Mouse (Mus musculus) liver, embryonic 14.5 days (tissue): Measurements from ENCODE around the gene P2ry2. TPM values are rescaled to one million over a fixed set of nuclear protein-coding genes. Genes with fewer than 3 reads are reported as not detected.

ENCODE experiments used
- ATAC-seq: fragments of 200-750 bp; cut with Nextera tagmentation; 2 replicates; pipeline ENCODE4 v1.8.0; 2017; ENCODE audit warnings: moderate number of reproducible peaks, mild to moderate bottlenecking, moderate library complexity; ENCODE audit not compliant: insufficient read depth
- DNase-seq, 3 experiments: peaks; one replicate each; pipeline ENCODE4 v3.0.0-alpha.2; 2012 to 2013; ENCODE audit warnings: low read depth in 3 of 3, low spot score in 3 of 3
- H3K27ac ChIP-seq: fragments of 300-500 bp; sonication (generic); 2 replicates; pipeline ENCODE4 v1.5.1; 2014; ENCODE audit warnings: moderate library complexity, mild to moderate bottlenecking, control low read depth, inconsistent platforms
- H3K27me3 ChIP-seq: fragments of 300-500 bp; sonication (generic); 2 replicates; pipeline ENCODE4 v1.6.1; 2014; ENCODE audit warnings: mild to moderate bottlenecking, low read length, moderate library complexity; ENCODE audit not compliant: control insufficient read depth, insufficient read depth
- H3K36me3 ChIP-seq: fragments of 300-500 bp; sonication (generic); replicated peaks from 2 replicates; pipeline ENCODE4 v1.6.1; 2014; ENCODE audit warnings: low read depth; ENCODE audit not compliant: control insufficient read depth, insufficient read depth
- H3K4me1 ChIP-seq, 2 experiments: fragments of 200-500 bp in 1 of 2; fragments of 300-500 bp in 1 of 2; sonication (generic) in 1 of 2; replicated peaks; 2 replicates each; pipeline ENCODE4 v1.6.1; 2012 to 2014; ENCODE audit warnings: antibody characterized with exemption in 1 of 2, inconsistent platforms in 1 of 2, low read length in 1 of 2; ENCODE audit not compliant: control insufficient read depth in 2 of 2, insufficient read depth in 2 of 2
- H3K4me2 ChIP-seq: fragments of 300-500 bp; sonication (generic); 2 replicates; pipeline ENCODE4 v1.6.1; 2014; ENCODE audit warnings: low read depth, mild to moderate bottlenecking, control low read depth, moderate library complexity
- H3K4me3 ChIP-seq, 2 experiments: fragments of 200-500 bp in 1 of 2; fragments of 300-500 bp in 1 of 2; sonication (generic) in 1 of 2; 2 replicates each; pipeline ENCODE4 v1.5.1; 2012 to 2014; ENCODE audit warnings: low read depth in 2 of 2, low read length in 2 of 2, mild to moderate bottlenecking in 2 of 2, control low read depth in 1 of 2, inconsistent platforms in 1 of 2, moderate library complexity in 1 of 2; ENCODE audit not compliant: insufficient read depth in 1 of 2
- H3K9ac ChIP-seq: fragments of 300-500 bp; sonication (generic); replicated peaks from 2 replicates; pipeline ENCODE4 v1.6.1; 2014; ENCODE audit warnings: mild to moderate bottlenecking, control low read depth, moderate library complexity
- H3K9me3 ChIP-seq: fragments of 300-500 bp; sonication (generic); 2 replicates; pipeline ENCODE4 v1.6.1; 2016; ENCODE audit warnings: low read length, mixed read lengths; ENCODE audit not compliant: control insufficient read depth
- CTCF ChIP-seq: IDR thresholded peaks from 2 replicates; pipeline ENCODE4 v1.5.1; 2016; ENCODE audit warnings: antibody characterized with exemption, low read depth, control low read depth
- EP300 ChIP-seq: IDR thresholded peaks from 2 replicates; pipeline ENCODE4 v1.6.1; 2016; ENCODE audit warnings: antibody characterized with exemption, low read depth
- WGBS: fragments of 180-500 bp; shearing (Covaris S2); extraction: QIAGEN DNeasy Blood & Tissue Kit; methylation state at CpG from one replicate; pipeline ENCODE4 v1.1.7; 2014; ENCODE audit not compliant: insufficient replicate concordance; 5-methylcytosine and 5-hydroxymethylcytosine counted together
- polyA plus RNA-seq, 2 experiments: library from polyadenylated mRNA; depleted of rRNA in 1 of 2; stranded (reverse) in 1 of 2; unstranded in 1 of 2; fragments of >200 nt; fragmentation: Nextera tagmentation in 1 of 2; extraction: Ambion mirVana in 1 of 2; gene quantifications; 2 replicates each; pipeline versions ENCODE4 v1.2.1 to v1.2.3; 2012 to 2014

Gene P2ry2
- polyA plus RNA-seq, 2 experiments, result 0.47 to 0.67 TPM

DNA sequence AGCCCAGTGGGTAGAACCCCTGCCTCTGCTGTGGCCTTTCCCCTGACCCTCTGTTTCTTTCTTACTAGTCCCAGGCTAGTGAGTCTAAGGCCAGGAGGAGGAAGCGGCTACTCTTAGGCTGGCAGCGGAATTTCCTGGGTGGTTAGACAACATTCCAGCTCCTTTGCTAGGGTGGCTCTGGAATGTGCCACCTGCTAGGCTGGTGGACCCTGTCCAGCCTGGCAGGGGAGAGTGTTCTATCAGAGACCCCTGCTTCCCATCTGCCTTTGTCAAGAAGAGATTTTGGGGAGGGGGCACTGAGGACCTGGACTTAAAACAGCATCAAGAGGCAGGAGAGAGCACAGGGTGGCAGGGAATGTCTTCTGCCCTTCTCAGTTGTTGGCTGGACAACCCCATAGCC lies 6.5 kb downstream of the P2ry2 start:
- H3K4me3 ChIP-seq, result no peak overlapping the region
- ATAC-seq (no peak), DNase-seq (no peak)
- TF ChIP-seq EP300 (no peak), CTCF (no peak)
- H3K36me3 ChIP-seq, result no peaks in the 10 kb centered on the region
- H3K27me3 ChIP-seq, result no peaks in the 10 kb centered on the region; the same call in 1 of the 2 replicates
- no peak overlapping the region for H3K4me2 ChIP-seq
- peaks cover 0 to 5% of the 10 kb centered on the region in 2 experiments; a peak in 2 of 4 replicates for H3K4me1 ChIP-seq
- no peak overlapping the region for H3K9ac ChIP-seq
- H3K9me3 ChIP-seq, result no peaks in the 10 kb centered on the region
- WGBS, result 70% methylated on average over 2 of the region's 2 CpGs
- no peak overlapping the region for H3K27ac ChIP-seq

DNA sequence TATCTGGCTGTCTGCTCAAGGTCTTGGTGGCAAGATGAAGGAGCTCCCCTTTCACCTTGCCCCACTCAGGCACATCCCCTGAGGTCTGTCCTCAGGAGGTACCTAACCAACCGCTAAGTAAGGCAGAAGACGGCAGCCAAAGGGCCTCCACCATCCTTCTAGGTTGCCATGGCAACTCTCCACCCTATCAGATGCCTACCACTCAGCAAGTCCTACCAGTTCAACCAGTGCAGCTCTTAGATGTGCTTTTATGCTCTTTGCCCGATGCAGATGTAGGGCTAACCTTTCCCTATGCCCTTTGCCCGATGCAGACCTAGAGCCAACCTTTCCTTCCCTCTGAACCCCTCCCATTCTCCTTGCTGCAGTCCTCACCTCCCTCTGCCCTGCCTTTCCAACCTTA lies 7.5 kb downstream of the P2ry2 start:
- peaks cover 0 to 5% of the 10 kb centered on the region in 2 experiments; a peak in 2 of 4 replicates for H3K4me1 ChIP-seq
- no peak overlapping the region for H3K4me3 ChIP-seq
- H3K36me3 ChIP-seq, result no peaks in the 10 kb centered on the region
- no peaks in the 10 kb centered on the region for H3K9me3 ChIP-seq
- no peak overlapping the region for H3K27ac ChIP-seq
- no peak overlapping the region for H3K9ac ChIP-seq
- H3K4me2 ChIP-seq, result no peak overlapping the region
- ATAC-seq (no peak), DNase-seq (no peak)
- TF ChIP-seq CTCF (no peak), EP300 (no peak)
- WGBS, result 56% methylated on average over 4 of the region's 4 CpGs
- H3K27me3 ChIP-seq, result no peaks in the 10 kb centered on the region

DNA sequence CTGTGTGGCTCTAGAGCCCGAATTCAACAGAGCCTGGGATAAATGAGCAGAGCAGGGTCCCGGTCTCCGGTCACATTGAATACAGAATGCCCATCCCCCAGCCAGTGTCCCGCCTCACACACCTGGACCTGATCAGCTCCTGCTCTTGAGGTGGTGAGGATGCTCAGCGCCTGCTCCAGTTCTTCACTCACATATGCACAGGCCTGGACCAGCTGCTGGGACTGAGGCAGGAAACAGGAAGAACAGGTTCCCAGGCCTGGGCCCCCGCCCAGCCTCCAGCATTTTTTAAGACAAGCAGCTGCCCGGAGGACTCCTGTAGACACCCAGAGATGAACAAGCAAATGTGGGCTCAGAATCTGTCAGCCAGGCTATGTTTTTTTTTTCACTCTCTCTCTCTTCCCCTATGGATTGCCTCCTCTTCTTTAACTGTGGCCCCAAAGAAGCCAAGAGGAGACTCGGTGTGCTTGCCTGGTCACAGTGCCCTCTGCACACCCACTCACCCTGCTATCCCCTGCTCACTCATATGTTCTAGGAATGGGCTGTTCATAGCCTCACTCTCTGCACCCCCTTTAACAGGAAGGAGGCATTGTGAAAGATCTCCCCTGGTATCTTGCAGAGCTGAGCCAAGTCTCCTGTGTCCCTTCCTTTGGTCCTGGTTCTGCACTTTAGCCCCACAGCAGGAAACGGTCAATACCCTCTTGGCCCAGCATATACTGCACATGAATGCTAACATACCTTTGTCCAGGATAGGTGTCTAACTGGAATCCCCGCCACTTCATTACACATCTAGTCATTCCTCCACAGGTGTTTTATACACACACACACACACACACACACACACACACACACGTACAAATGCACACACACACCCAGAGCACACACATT lies 9.0 kb downstream of the P2ry2 start:
- Histone ChIP-seq H3K36me3 (no peaks in the 10 kb centered on the region), H3K9ac (no peak overlapping the region), H3K27ac (no peak overlapping the region), H3K4me1 (peaks cover 0 to 5% of the 10 kb centered on the region in 2 experiments; a peak in 2 of 4 replicates), H3K4me3 (no peak overlapping the region), H3K9me3 (no peaks in the 10 kb centered on the region), H3K4me2 (no peak overlapping the region), H3K27me3 (no peaks in the 10 kb centered on the region)
- WGBS, result 54% methylated on average over 11 of the region's 11 CpGs
- no peak for DNase-seq
- ATAC-seq, result no peak
- TF ChIP-seq CTCF (no peak), EP300 (no peak)

DNA sequence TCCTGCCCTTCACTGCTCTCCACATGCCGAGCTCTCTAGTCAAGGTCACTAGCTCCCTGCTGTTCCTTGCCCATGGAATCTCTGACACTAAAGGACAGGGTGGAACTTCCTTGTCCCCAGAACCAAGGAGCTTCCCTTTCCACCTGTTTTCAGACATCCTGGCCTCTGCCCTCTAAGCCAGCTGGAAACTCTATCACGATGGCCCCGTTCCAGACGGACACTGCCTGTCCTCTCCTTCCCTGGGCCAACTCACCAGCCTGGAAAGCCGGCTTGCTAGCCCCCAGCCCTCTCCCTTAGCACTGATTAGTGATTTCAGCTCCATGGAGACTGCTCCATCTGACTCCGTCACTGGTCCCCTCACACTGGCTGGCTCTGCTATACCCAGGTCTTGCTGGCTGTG lies 10.4 kb downstream of the P2ry2 start:
- WGBS, result 73% methylated on average over 6 of the region's 6 CpGs
- no peak for TF ChIP-seq EP300
- no peak for TF ChIP-seq CTCF
- Histone ChIP-seq H3K9ac (no peak overlapping the region), H3K9me3 (no peaks in the 10 kb centered on the region), H3K4me3 (no peak overlapping the region), H3K4me1 (peaks cover 0 to 7% of the 10 kb centered on the region in 2 experiments; a peak in 2 of 4 replicates), H3K27ac (no peak overlapping the region), H3K36me3 (no peaks in the 10 kb centered on the region), H3K27me3 (no peaks in the 10 kb centered on the region), H3K4me2 (no peak overlapping the region)
- ATAC-seq (no peak), DNase-seq (no peak)

DNA sequence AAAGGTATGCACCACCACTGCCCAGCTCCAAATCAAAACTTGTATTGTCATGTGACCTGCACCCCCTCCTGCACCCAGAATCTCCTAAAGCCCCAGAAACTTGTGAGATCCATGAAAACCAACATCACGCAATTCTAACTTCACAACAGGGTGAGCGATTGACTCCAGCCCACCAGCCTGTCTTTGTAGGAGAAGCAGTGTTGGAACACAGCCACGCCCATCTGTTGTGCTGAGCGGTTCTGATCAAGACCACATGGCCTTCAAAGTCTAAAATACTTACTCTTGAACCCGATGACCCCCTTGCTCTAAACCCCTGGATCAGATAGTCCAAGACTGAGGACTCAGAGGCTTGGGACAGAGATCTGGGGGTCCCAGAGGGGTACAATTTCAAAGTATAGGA lies 13.0 kb downstream of the P2ry2 start:
- DNase-seq (no peak), ATAC-seq (no peak)
- no peaks in the 10 kb centered on the region for H3K36me3 ChIP-seq
- H3K27me3 ChIP-seq, result no peaks in the 10 kb centered on the region
- H3K4me1 ChIP-seq, result peaks cover 0 to 15% of the 10 kb centered on the region in 2 experiments; a peak in 3 of 4 replicates
- H3K9me3 ChIP-seq, result no peaks in the 10 kb centered on the region
- no peak overlapping the region for H3K4me3 ChIP-seq
- H3K27ac ChIP-seq, result no peak overlapping the region
- no peak for TF ChIP-seq CTCF
- TF ChIP-seq EP300, result no peak
- no peak overlapping the region for H3K4me2 ChIP-seq
- WGBS, result 56% methylated on average over 5 of the region's 5 CpGs
- H3K9ac ChIP-seq, result no peak overlapping the region
